Comparison of ENCODE assay signal across 8 mouse cellular contexts in genomic region chr11:32226124-32226871, GRCm38 (mm10). TPM values are rescaled to one million over a fixed set of nuclear protein-coding genes. Genes with fewer than 3 reads are reported as not detected.
A peak's percentile ranks its signal among the peaks of the same experiment; 100 is the strongest.
DNase-seq lines count a peak whose midpoint lies in the region; ATAC-seq lines count a peak whose summit lies in the region.

Mpg (plus strand) TSS chr11:32226505.

- DNase-seq in Muller cell, postnatal 12 days (ENCODE audit: inconsistent ontology term): peak; percentile 91
- DNase-seq in cerebellum, adult 8-10 months: peak; percentile 88
- DNase-seq in layer of hippocampus, postnatal 14 days (ENCODE audit: low spot score in 2 of 2): peak; percentile 86
- DNase-seq in lung, postnatal 14 days: peak; percentile 92
- DNase-seq in ovary, postnatal 36 days (ENCODE audit: low spot score): peak; percentile 89
- DNase-seq in thymus, postnatal 14 days: peak; percentile 93

- ATAC-seq in frontal cortex, adult (ENCODE audit: low TSS enrichment): peak; percentile 58
- ATAC-seq in hematopoietic stem cell, adult 5-6 weeks (replicated peaks in 1 of 2; ENCODE audit: insufficient read depth in 1 of 2, low FRiP score in 2 of 2, low TSS enrichment in 1 of 2, low read depth in 1 of 2, poor library complexity in 2 of 2, severe bottlenecking in 2 of 2): peak; percentile 68 to 77

RNA-seq across cellular contexts. Expression of gene Mpg, which starts in this region (rescaled TPM):
- 10.4 and 14.6 TPM in 2 replicates for total RNA-seq in hematopoietic stem cell, adult 5-6 weeks (2017)
- total RNA-seq in layer of hippocampus, postnatal 14 days (2021): 10 to 100 TPM; 19.7 to 21.4 TPM

Comparison
In these comparisons a context has a peak if more than half of its experiments do, and no peak if none do; other contexts are left out.
1. Peak in every context shown above with its lines: DNase-seq and ATAC-seq.